ENCODE assay signal across 24 mouse cellular contexts in the genomic region with DNA sequence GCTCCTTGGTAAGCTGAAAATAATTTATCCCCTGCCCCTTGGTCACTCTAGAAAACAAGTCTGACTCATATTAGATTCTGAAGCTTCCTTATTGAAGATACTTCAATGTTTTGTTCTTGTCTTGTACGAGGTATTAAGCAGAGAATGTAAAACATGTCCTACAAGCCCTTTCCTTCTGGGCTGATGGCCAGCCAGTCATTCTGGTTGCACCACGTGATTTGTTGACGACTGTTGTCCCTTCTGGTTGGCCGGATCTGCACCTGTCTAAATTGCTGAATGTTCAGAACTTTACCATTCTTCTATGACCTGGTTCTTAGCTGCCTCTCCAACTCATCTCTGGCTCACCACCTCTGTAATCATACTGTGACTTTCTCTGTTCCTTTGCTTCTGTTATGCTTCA.
DNase-seq lines count a peak whose midpoint lies in the region; TF ChIP-seq lines count a peak whose summit lies in the region.
"Had no signal": no experiment of that assay in that cellular context is flagged by ENCODE, and none has a peak within 500 bp of the region (broad histone marks: within the 10 kb centered on the region; RNA-seq: fewer than 3 reads in every experiment).

No protein-coding gene starts in this region.

- H3K4me2 ChIP-seq in myocyte (ENCODE audit: low read depth): no peak overlapping the region
- H3K4me2 ChIP-seq: forebrain, embryonic 13.5 days; heart, embryonic 12.5 days; hindbrain, embryonic 12.5 days; limb, embryonic 15.5 days; liver, embryonic 15.5 days; lung, embryonic 15.5 days; midbrain, embryonic 13.5 days; stomach, embryonic 15.5 days had no signal

- H3K4me3 ChIP-seq in heart, embryonic 10.5 days: no peak overlapping the region
- no peak overlapping the region for H3K4me3 ChIP-seq in myocyte
- H3K4me3 ChIP-seq: forebrain, embryonic 13.5 days; heart, embryonic 12.5 days; hindbrain, embryonic 12.5 days; limb, embryonic 15.5 days; liver, embryonic 15.5 days; lung, embryonic 15.5 days; megakaryocyte, embryonic 14.5 days; midbrain, embryonic 13.5 days; stomach, embryonic 15.5 days had no signal

- no peaks in the 10 kb centered on the region for H3K36me3 ChIP-seq in heart, embryonic 10.5 days
- no peaks in the 10 kb centered on the region for H3K36me3 ChIP-seq in myocyte (ENCODE audit: control insufficient read depth, insufficient read depth)
- H3K36me3 ChIP-seq: heart, embryonic 12.5 days; hindbrain, embryonic 12.5 days; limb, embryonic 15.5 days; liver, embryonic 15.5 days; lung, embryonic 15.5 days; midbrain, embryonic 13.5 days; stomach, embryonic 15.5 days had no signal

- DNase-seq in heart, postnatal 10 days: peak; percentile 15 to 17
- DNase-seq in heart, embryonic 10.5 days (ENCODE audit: low spot score): no peak
- peak; percentile 9 for DNase-seq in left cerebral cortex, postnatal 4 days
- DNase-seq in left cerebral cortex, postnatal 36 days (ENCODE audit: low spot score in 2 of 2): no peak
- DNase-seq in brain, adult 2 months (ENCODE audit: low read depth, low spot score): peak; percentile 4
- no peak for DNase-seq in MN1 (ENCODE audit: low spot score)
- no peak for DNase-seq in gastrocnemius, adult 18-20 months (ENCODE audit: low spot score)
- DNase-seq: adrenal gland, postnatal 25 days; cerebellum, adult 9-11 months; gastrocnemius, postnatal 10 days; heart, postnatal 14 days; lung, postnatal 36 days; thymus, adult 18-20 months; thymus, postnatal 36 days had no signal

- no peak overlapping the region for H3ac ChIP-seq in myocyte (ENCODE audit: control insufficient read depth, insufficient read length)

- no peak for TF ChIP-seq POLR2A in myocyte (IDR thresholded peaks at IDR 0.05; ENCODE audit: insufficient read length, low read depth)

- no peaks in the 10 kb centered on the region for H3K79me2 ChIP-seq in myocyte (ENCODE audit: control insufficient read depth, insufficient read depth)

- H3K9me3 ChIP-seq in heart, embryonic 10.5 days: no peaks in the 10 kb centered on the region
- H3K9me3 ChIP-seq: forebrain, embryonic 13.5 days; heart, embryonic 12.5 days; hindbrain, embryonic 12.5 days; limb, embryonic 15.5 days; liver, embryonic 15.5 days; lung, embryonic 15.5 days; megakaryocyte, embryonic 14.5 days; midbrain, embryonic 13.5 days; stomach, embryonic 15.5 days had no signal

- intact Hi-C loops in heart, postnatal 10 days (cut with DNase I): no loop called here
- intact Hi-C loops in left cerebral cortex, postnatal 4 days (cut with DNase I): no loop called here
- intact Hi-C loops in left cerebral cortex, postnatal 36 days (cut with DNase I): no loop called here

- WGBS in heart, embryonic 10.5 days: 73% methylated on average over 4 of the region's 4 CpGs

- H3K27me3 ChIP-seq in heart, embryonic 10.5 days (ENCODE audit: insufficient read depth, poor library complexity, severe bottlenecking): peaks cover 16% of the 10 kb centered on the region; the same call in 1 of the 2 replicates
- H3K27me3 ChIP-seq in myocyte (ENCODE audit: control insufficient read depth, insufficient read depth, insufficient read length): no peaks in the 10 kb centered on the region
- H3K27me3 ChIP-seq: forebrain, embryonic 13.5 days; hindbrain, embryonic 12.5 days; limb, embryonic 15.5 days; liver, embryonic 15.5 days; lung, embryonic 15.5 days; megakaryocyte, embryonic 14.5 days; midbrain, embryonic 13.5 days; stomach, embryonic 15.5 days had no signal

- no peaks in the 10 kb centered on the region for H3K4me1 ChIP-seq in heart, embryonic 10.5 days
- H3K4me1 ChIP-seq: forebrain, embryonic 13.5 days; heart, embryonic 12.5 days; hindbrain, embryonic 12.5 days; limb, embryonic 15.5 days; liver, embryonic 15.5 days; lung, embryonic 15.5 days; megakaryocyte, embryonic 14.5 days; stomach, embryonic 15.5 days had no signal

- no peak overlapping the region for H3K27ac ChIP-seq in heart, embryonic 10.5 days
- H3K27ac ChIP-seq: forebrain, embryonic 13.5 days; hindbrain, embryonic 12.5 days; limb, embryonic 15.5 days; liver, embryonic 15.5 days; lung, embryonic 15.5 days; midbrain, embryonic 13.5 days; stomach, embryonic 15.5 days had no signal

TF ChIP-seq in myocyte, 11 proteins besides CTCF, POLR2A, EP300 and RAD21:
- TF ChIP-seq TCF12 (IDR thresholded peaks at IDR 0.05; ENCODE audit: insufficient read depth, poor library complexity, severe bottlenecking): no peak
- no peak for TF ChIP-seq E2F4 (IDR thresholded peaks at IDR 0.05; ENCODE audit: insufficient read depth)
- TF ChIP-seq USF1 (IDR thresholded peaks at IDR 0.05; ENCODE audit: low read depth): peak; percentile 80

Comparison
In these comparisons a context has a peak if more than half of its experiments do, and no peak if none do; other contexts are left out.
1. DNase-seq: peak in heart, postnatal 10 days (2 of 2), left cerebral cortex, postnatal 4 days (single experiment) and brain, adult 2 months (single experiment); none in heart, embryonic 10.5 days (single experiment), left cerebral cortex, postnatal 36 days (0 of 2), MN1 (single experiment) and gastrocnemius, adult 18-20 months (single experiment).